Mouse (Mus musculus) CH12.LX (cell line): ENCODE data around the gene Msi2. TPM values are rescaled to one million over a fixed set of nuclear protein-coding genes. Genes with fewer than 3 reads are reported as not detected.

Source experiments
- DNase-seq: peaks from one replicate; pipeline ENCODE4 v3.0.0-alpha.2; 2013; ENCODE audit errors: extremely low read depth
- H3K27ac ChIP-seq: 2 replicates; pipeline ENCODE4 v1.5.1; 2012; ENCODE audit warnings: low read depth, mild to moderate bottlenecking, control low read depth, moderate library complexity; ENCODE audit not compliant: insufficient read depth
- H3K27me3 ChIP-seq: replicated peaks from 2 replicates; pipeline ENCODE3; 2012; ENCODE audit warnings: inconsistent platforms
- H3K36me3 ChIP-seq, 2 experiments: replicated peaks in 1 of 2; 2 replicates each; pipeline versions ENCODE3 to v1.6.1; 2012; ENCODE audit warnings: inconsistent platforms in 1 of 2, low read length in 1 of 2, mild to moderate bottlenecking in 1 of 2, mixed read lengths in 1 of 2, moderate library complexity in 1 of 2; ENCODE audit not compliant: control insufficient read depth in 1 of 2, insufficient read depth in 1 of 2
- H3K4me1 ChIP-seq, 2 experiments: 2 replicates each; pipeline ENCODE4 v1.6.1; 2012; ENCODE audit warnings: inconsistent platforms in 1 of 2, moderate library complexity in 1 of 2; ENCODE audit not compliant: insufficient read depth in 2 of 2, control insufficient read depth in 1 of 2
- H3K4me2 ChIP-seq: 2 replicates; pipeline ENCODE4 v1.6.1; 2012; ENCODE audit warnings: low read depth, mild to moderate bottlenecking, control low read depth; ENCODE audit not compliant: poor library complexity, insufficient read depth, severe bottlenecking
- H3K4me3 ChIP-seq, 3 experiments: fragments of 150-350 bp in 1 of 3; sonication (generic) in 1 of 3; replicated peaks in 1 of 3; 2 replicates each; pipeline versions ENCODE3 to v1.5.1; 2011 to 2012; ENCODE audit warnings: low read depth in 2 of 3, low read length in 2 of 3, mild to moderate bottlenecking in 2 of 3, moderate library complexity in 2 of 3, control low read depth in 1 of 3, improper control_type of control experiment in 1 of 3, inconsistent platforms in 1 of 3, mixed read lengths in 1 of 3; ENCODE audit not compliant: poor library complexity in 1 of 3
- H3K79me2 ChIP-seq: replicated peaks from 2 replicates; pipeline ENCODE4 v1.6.1; 2012; ENCODE audit warnings: mild to moderate bottlenecking, moderate library complexity; ENCODE audit not compliant: control insufficient read depth, poor library complexity, insufficient read depth, severe bottlenecking; ENCODE audit errors: extremely low read depth
- H3K9ac ChIP-seq: 2 replicates; pipeline ENCODE4 v1.6.1; 2012; ENCODE audit warnings: low read depth, mild to moderate bottlenecking, control low read depth, moderate library complexity; ENCODE audit not compliant: insufficient read depth
- H3K9me3 ChIP-seq: replicated peaks from 2 replicates; pipeline ENCODE3; 2012; ENCODE audit warnings: low read length, inconsistent platforms, mixed read lengths
- BHLHE40 ChIP-seq: IDR thresholded peaks from 2 replicates; pipeline ENCODE4 v1.6.1; 2011; ENCODE audit warnings: mild to moderate bottlenecking, low read depth, low read length, improper control_type of control experiment
- CHD1 ChIP-seq: IDR thresholded peaks from 2 replicates; pipeline ENCODE4 v1.6.1; 2012; ENCODE audit warnings: low read depth, low read length, improper control_type of control experiment, inconsistent platforms
- CHD2 ChIP-seq: IDR thresholded peaks from 2 replicates; pipeline ENCODE4 v1.6.1; 2011; ENCODE audit warnings: low read length, improper control_type of control experiment
- CTCF ChIP-seq, 2 experiments: IDR thresholded peaks in 1 of 2; conservative IDR thresholded peaks in 1 of 2; 2 replicates each; pipeline ENCODE4 v1.5.1; 2011 to 2012; ENCODE audit warnings: low read depth in 2 of 2, low read length in 2 of 2, improper control_type of control experiment in 1 of 2, inconsistent platforms in 1 of 2, mild to moderate bottlenecking in 1 of 2, moderate library complexity in 1 of 2
- E2F4 ChIP-seq: IDR thresholded peaks from 2 replicates; pipeline ENCODE4 v1.6.1; 2011; ENCODE audit warnings: low read depth, low read length, improper control_type of control experiment; ENCODE audit not compliant: insufficient replicate concordance
- ELF1 ChIP-seq: IDR thresholded peaks from 2 replicates; pipeline ENCODE4 v1.6.1; 2014; ENCODE audit warnings: low read depth, mild to moderate bottlenecking, inconsistent platforms, low read length, improper control_type of control experiment
- EP300 ChIP-seq: IDR thresholded peaks from 2 replicates; pipeline ENCODE4 v1.6.1; 2011; ENCODE audit warnings: low read length, improper control_type of control experiment
- ETS1 ChIP-seq: conservative IDR thresholded peaks from 2 replicates; pipeline ENCODE4 v1.6.1; 2012; ENCODE audit warnings: low read depth, mild to moderate bottlenecking, inconsistent platforms, low read length, improper control_type of control experiment, moderate library complexity
- GABPA ChIP-seq: IDR thresholded peaks from 2 replicates; pipeline ENCODE4 v1.6.1; 2012; ENCODE audit warnings: low read depth, low read length, improper control_type of control experiment, inconsistent platforms; ENCODE audit not compliant: insufficient replicate concordance
- HCFC1 ChIP-seq: IDR thresholded peaks from 2 replicates; pipeline ENCODE4 v1.6.1; 2012; ENCODE audit warnings: low read depth, mild to moderate bottlenecking, inconsistent platforms, low read length, improper control_type of control experiment
- IRF4 ChIP-seq: IDR thresholded peaks from 2 replicates; pipeline ENCODE4 v1.6.1; 2014; ENCODE audit warnings: low read depth, mild to moderate bottlenecking, inconsistent platforms, low read length, improper control_type of control experiment
- JUN ChIP-seq: IDR thresholded peaks from 2 replicates; pipeline ENCODE4 v1.6.1; 2011; ENCODE audit warnings: low read depth, mild to moderate bottlenecking, low read length, improper control_type of control experiment, moderate library complexity; ENCODE audit not compliant: insufficient read depth
- JUND ChIP-seq: conservative IDR thresholded peaks from 2 replicates; pipeline ENCODE4 v1.6.1; 2011; ENCODE audit warnings: low read depth, low read length, improper control_type of control experiment
- KAT2A ChIP-seq: IDR thresholded peaks from 2 replicates; pipeline ENCODE4 v1.6.1; 2012; ENCODE audit warnings: low read length, improper control_type of control experiment, inconsistent platforms; ENCODE audit not compliant: insufficient replicate concordance
- MAFK ChIP-seq: IDR thresholded peaks from 2 replicates; pipeline ENCODE4 v1.6.1; 2011; ENCODE audit warnings: low read length, improper control_type of control experiment; ENCODE audit not compliant: insufficient replicate concordance
- MAX ChIP-seq: IDR thresholded peaks from 2 replicates; pipeline ENCODE4 v1.6.1; 2011; ENCODE audit warnings: low read length, improper control_type of control experiment
- MAZ ChIP-seq: IDR thresholded peaks from 2 replicates; pipeline ENCODE4 v1.6.1; 2012; ENCODE audit warnings: low read depth, mild to moderate bottlenecking, inconsistent platforms, low read length, improper control_type of control experiment, moderate library complexity
- MEF2A ChIP-seq: IDR thresholded peaks from 2 replicates; pipeline ENCODE4 v1.6.1; 2014; ENCODE audit warnings: low read depth, mild to moderate bottlenecking, inconsistent platforms, low read length, improper control_type of control experiment, borderline replicate concordance
- MXI1 ChIP-seq: IDR thresholded peaks from 2 replicates; pipeline ENCODE4 v1.6.1; 2011; ENCODE audit warnings: mild to moderate bottlenecking, low read depth, low read length, improper control_type of control experiment
- MYC ChIP-seq: IDR thresholded peaks from 2 replicates; pipeline ENCODE4 v1.6.1; 2011; ENCODE audit warnings: low read depth, mild to moderate bottlenecking, improper control_type of control experiment, low read length
- NELFE ChIP-seq: IDR thresholded peaks from 2 replicates; pipeline ENCODE4 v1.6.1; 2011; ENCODE audit warnings: low read depth, low read length, improper control_type of control experiment
- NRF1 ChIP-seq: IDR thresholded peaks from 2 replicates; pipeline ENCODE4 v1.6.1; 2014; ENCODE audit warnings: low read depth, mild to moderate bottlenecking, inconsistent platforms, low read length, improper control_type of control experiment, moderate library complexity
- PAX5 ChIP-seq: IDR thresholded peaks from 2 replicates; pipeline ENCODE4 v1.6.1; 2012; ENCODE audit warnings: low read length, inconsistent platforms, mixed read lengths
- POLR2A ChIP-seq: IDR thresholded peaks from 2 replicates; pipeline ENCODE4 v1.6.1; 2011; ENCODE audit warnings: low read depth, mild to moderate bottlenecking, improper control_type of control experiment, low read length
- POLR2AphosphoS2 ChIP-seq: IDR thresholded peaks from 2 replicates; pipeline ENCODE4 v1.6.1; 2011; ENCODE audit warnings: low read depth, low read length, improper control_type of control experiment
- RAD21 ChIP-seq: IDR thresholded peaks from 2 replicates; pipeline ENCODE4 v1.6.1; 2011; ENCODE audit warnings: low read depth, mild to moderate bottlenecking, low read length, improper control_type of control experiment, moderate library complexity
- RCOR1 ChIP-seq: conservative IDR thresholded peaks from 2 replicates; pipeline ENCODE4 v1.6.1; 2012; ENCODE audit warnings: low read depth, mild to moderate bottlenecking, inconsistent platforms, low read length, improper control_type of control experiment
- SIN3A ChIP-seq: IDR thresholded peaks from 2 replicates; pipeline ENCODE4 v1.6.1; 2012; ENCODE audit warnings: low read length, improper control_type of control experiment, inconsistent platforms
- SMC3 ChIP-seq: IDR thresholded peaks from 2 replicates; pipeline ENCODE4 v1.6.1; 2011; ENCODE audit warnings: low read depth, low read length, improper control_type of control experiment
- TBP ChIP-seq: conservative IDR thresholded peaks from 2 replicates; pipeline ENCODE4 v1.6.1; 2011; ENCODE audit warnings: low read depth, low read length, improper control_type of control experiment
- TCF12 ChIP-seq: IDR thresholded peaks from 2 replicates; pipeline ENCODE4 v1.6.1; 2014; ENCODE audit warnings: low read depth, mild to moderate bottlenecking, inconsistent platforms, low read length, improper control_type of control experiment
- UBTF ChIP-seq: IDR thresholded peaks from 2 replicates; pipeline ENCODE4 v1.6.1; 2012; ENCODE audit warnings: low read depth, mild to moderate bottlenecking, inconsistent platforms, low read length, improper control_type of control experiment, moderate library complexity
- USF1 ChIP-seq: IDR thresholded peaks from 2 replicates; pipeline ENCODE4 v1.6.1; 2014; ENCODE audit warnings: low read depth, mild to moderate bottlenecking, inconsistent platforms, low read length, improper control_type of control experiment
- USF2 ChIP-seq: conservative IDR thresholded peaks from 2 replicates; pipeline ENCODE4 v1.6.1; 2011; ENCODE audit warnings: low read depth, low read length, improper control_type of control experiment
- ZC3H11A ChIP-seq: IDR thresholded peaks from 2 replicates; pipeline ENCODE4 v1.6.1; 2012; ENCODE audit warnings: low read depth, mild to moderate bottlenecking, inconsistent platforms, low read length, improper control_type of control experiment
- ZKSCAN1 ChIP-seq: IDR thresholded peaks from 2 replicates; pipeline ENCODE4 v1.6.1; 2012; ENCODE audit warnings: low read depth, inconsistent platforms, low read length, improper control_type of control experiment, borderline replicate concordance
- ZMIZ1 ChIP-seq: IDR thresholded peaks from 2 replicates; pipeline ENCODE4 v1.6.1; 2012; ENCODE audit warnings: low read depth, mild to moderate bottlenecking, inconsistent platforms, low read length, improper control_type of control experiment
- ZNF384 ChIP-seq: IDR thresholded peaks from 2 replicates; pipeline ENCODE4 v1.6.1; 2012; ENCODE audit warnings: low read depth, low read length, improper control_type of control experiment, inconsistent platforms
- dilution Hi-C: fragments of 300-500 bp; cut with MboI; formaldehyde crosslinking; loops from 2 replicates; pipeline ENCODE4 v1.14.3; 2020; ENCODE audit warnings: low sequenced_read_pairs; ENCODE audit not compliant: extremely low pct_unique_long_range_greater_than_20kb, extremely low pct_ligation_motif_present
- in situ Hi-C: fragments of 300-500 bp; cut with MboI; formaldehyde crosslinking; loops from 3 replicates; pipeline ENCODE4 v1.14.3; 2019; ENCODE audit warnings: low sequenced_read_pairs, low pct_ligation_motif_present, low pct_unique_long_range_greater_than_20kb, mixed read lengths
- polyA plus RNA-seq: library from polyadenylated mRNA; unstranded; fragments of >175 nt; gene quantifications from 2 replicates; pipeline ENCODE4 v1.2.1, GENCODE M21; 2012; ENCODE audit warnings: low read depth; ENCODE audit not compliant: insufficient read length
- total RNA-seq, 2 experiments: library from RNA; depleted of rRNA; stranded (reverse); fragments of 300-350 nt in 1 of 2; fragments of >200 nt in 1 of 2; gene quantifications; 2 replicates each; pipeline ENCODE4 v1.2.3; 2012 to 2014

The Msi2 gene
- total and polyA plus RNA-seq, 3 experiments, result 40.3 to 73.1 (median 52.6) TPM

- peaks cover 17% of the 10 kb centered on the region for H3K79me2 ChIP-seq
- peak overlapping the region; percentile 28 to 38 (median 30) for H3K4me3 ChIP-seq
- H3K4me2 ChIP-seq, result peak overlapping the region; percentile 61
- dilution Hi-C loops, result no loop called here
- H3K27ac ChIP-seq, result peak overlapping the region; percentile 96
- H3K27me3 ChIP-seq, result no peaks in the 10 kb centered on the region
- TF ChIP-seq POLR2A (peak; percentile 30; the same call in 1 of the 2 replicates), ZMIZ1 (peak; percentile 20; the same call in 1 of the 2 replicates), ZNF384 (peak; percentile 50; the same call in 1 of the 2 replicates), HCFC1 (peak; percentile 31; the same call in 1 of the 2 replicates), MAFK (0 out of 2 replicates have a peak, but pooled peaks have one; percentile 26), CHD1 (peak; percentile 96), GABPA (no peak), KAT2A (0 out of 2 replicates have a peak, but pooled peaks have one; percentile 34), BHLHE40 (peak; percentile 79), MAZ (peak; percentile 90; the same call in 1 of the 2 replicates), JUND (peak; percentile 46; the same call in 1 of the 2 replicates), MAX (peak; percentile 55; the same call in 1 of the 2 replicates), UBTF (no peak), ZC3H11A (no peak), MXI1 (peak; percentile 72; the same call in 1 of the 2 replicates), NELFE (no peak), SMC3 (peak; percentile 1; the same call in 1 of the 2 replicates), RAD21 (no peak; the same call in 1 of the 2 replicates), CHD2 (peak; percentile 80), CTCF (conservative IDR thresholded peaks at IDR 0.05 in 1 of 2, IDR thresholded peaks at IDR 0.05 in 1 of 2; ENCODE audit: low read depth in 2 of 2, low read length in 2 of 2) (no peak), SIN3A (peak; percentile 78), USF2 (no peak), POLR2AphosphoS2 (no peak), RCOR1 (peak; percentile 73), TBP (0 out of 2 replicates have a peak, but pooled peaks have one; percentile 44), PAX5 (no peak), ZKSCAN1 (no peak; the same call in 1 of the 2 replicates), ELF1 (no peak; the same call in 1 of the 2 replicates), TCF12 (peak; percentile 86), USF1 (no peak), ETS1 (peak; percentile 61), NRF1 (no peak), E2F4 (no peak), MEF2A (peak; percentile 92), MYC (peak; percentile 15; the same call in 1 of the 2 replicates), EP300 (peak; percentile 84), IRF4 (peak; percentile 87), JUN (no peak; the same call in 1 of the 2 replicates)
- TF ChIP-seq, all 38 proteins: peak for 23
- peak; percentile 81 for DNase-seq
- in situ Hi-C loops, result no loop called here
- no peaks in the 10 kb centered on the region for H3K9me3 ChIP-seq
- peaks cover 38 to 86% of the 10 kb centered on the region in 2 experiments for H3K4me1 ChIP-seq
- H3K36me3 ChIP-seq, result peaks cover 4 to 35% of the 10 kb centered on the region in 2 experiments
- peak overlapping the region; percentile 50 for H3K9ac ChIP-seq
Observed at GRCm38 (mm10) chr11:88614527-88615305, 103.6 kb downstream of the Msi2 start.
